Mouse (Mus musculus) stomach, postnatal 0 days (tissue): ENCODE data around the gene Mrpl45. TPM values are rescaled to one million over a fixed set of nuclear protein-coding genes. Genes with fewer than 3 reads are reported as not detected.
A peak's percentile ranks its signal among the peaks of the same experiment; 100 is the strongest.

Experiments used
- ATAC-seq: fragments of 200-750 bp; cut with Nextera tagmentation; 2 replicates; pipeline ENCODE4 v1.8.0; 2017; ENCODE audit not compliant: low FRiP score, low TSS enrichment
- DNase-seq: peaks from one replicate; pipeline ENCODE4 v3.0.0-alpha.2; 2016; ENCODE audit warnings: low spot score
- H3K27ac ChIP-seq: fragments of 300-500 bp; sonication (generic); replicated peaks from 2 replicates; pipeline ENCODE4 v1.5.1; 2014; ENCODE audit warnings: mild to moderate bottlenecking, control low read depth
- H3K27me3 ChIP-seq: fragments of 300-500 bp; sonication (generic); 2 replicates; pipeline ENCODE4 v1.6.1; 2014; ENCODE audit warnings: low read length; ENCODE audit not compliant: control insufficient read depth, insufficient read depth
- H3K36me3 ChIP-seq: fragments of 300-500 bp; sonication (generic); 2 replicates; pipeline ENCODE4 v1.6.1; 2014; ENCODE audit warnings: low read length, mixed read lengths; ENCODE audit not compliant: control insufficient read depth, insufficient read depth
- H3K4me1 ChIP-seq: fragments of 300-500 bp; sonication (generic); replicated peaks from 2 replicates; pipeline ENCODE4 v1.6.1; 2014; ENCODE audit warnings: antibody characterized with exemption; ENCODE audit not compliant: control insufficient read depth, insufficient read depth
- H3K4me2 ChIP-seq: fragments of 300-500 bp; sonication (generic); replicated peaks from 2 replicates; pipeline ENCODE4 v1.6.1; 2014; ENCODE audit warnings: low read depth, mild to moderate bottlenecking, control low read depth, moderate library complexity
- H3K4me3 ChIP-seq: fragments of 300-500 bp; sonication (generic); 2 replicates; pipeline ENCODE4 v1.5.1; 2014; ENCODE audit warnings: low read depth, low read length, control low read depth
- H3K9ac ChIP-seq: fragments of 300-500 bp; sonication (generic); 2 replicates; pipeline ENCODE4 v1.6.1; 2014; ENCODE audit warnings: mild to moderate bottlenecking, low read length, control low read depth, mixed read lengths
- H3K9me3 ChIP-seq: fragments of 300-500 bp; sonication (generic); 2 replicates; pipeline ENCODE4 v1.6.1; 2016; ENCODE audit warnings: low read length; ENCODE audit not compliant: control insufficient read depth
- CTCF ChIP-seq: IDR thresholded peaks from 2 replicates; pipeline ENCODE4 v1.5.1; 2016; ENCODE audit warnings: antibody characterized with exemption, low read depth, mild to moderate bottlenecking, moderate library complexity
- EP300 ChIP-seq: optimal IDR thresholded peaks from 2 replicates; pipeline ENCODE3; 2016; ENCODE audit warnings: antibody characterized with exemption
- WGBS: fragments of 180-500 bp; shearing (Covaris S2); extraction: QIAGEN DNeasy Blood & Tissue Kit; methylation state at CpG from one replicate; pipeline ENCODE4 v1.1.7; 2014; 5-methylcytosine and 5-hydroxymethylcytosine counted together
- polyA plus RNA-seq: library from polyadenylated mRNA; unstranded; fragments of >200 nt; fragmentation: Nextera tagmentation; extraction: Ambion mirVana; gene quantifications from 2 replicates; pipeline ENCODE4 v1.2.1, GENCODE M21; 2015

Mrpl45 gene
- polyA plus RNA-seq, 1 experiment from 2014 or later = 28.2 TPM

DNA sequence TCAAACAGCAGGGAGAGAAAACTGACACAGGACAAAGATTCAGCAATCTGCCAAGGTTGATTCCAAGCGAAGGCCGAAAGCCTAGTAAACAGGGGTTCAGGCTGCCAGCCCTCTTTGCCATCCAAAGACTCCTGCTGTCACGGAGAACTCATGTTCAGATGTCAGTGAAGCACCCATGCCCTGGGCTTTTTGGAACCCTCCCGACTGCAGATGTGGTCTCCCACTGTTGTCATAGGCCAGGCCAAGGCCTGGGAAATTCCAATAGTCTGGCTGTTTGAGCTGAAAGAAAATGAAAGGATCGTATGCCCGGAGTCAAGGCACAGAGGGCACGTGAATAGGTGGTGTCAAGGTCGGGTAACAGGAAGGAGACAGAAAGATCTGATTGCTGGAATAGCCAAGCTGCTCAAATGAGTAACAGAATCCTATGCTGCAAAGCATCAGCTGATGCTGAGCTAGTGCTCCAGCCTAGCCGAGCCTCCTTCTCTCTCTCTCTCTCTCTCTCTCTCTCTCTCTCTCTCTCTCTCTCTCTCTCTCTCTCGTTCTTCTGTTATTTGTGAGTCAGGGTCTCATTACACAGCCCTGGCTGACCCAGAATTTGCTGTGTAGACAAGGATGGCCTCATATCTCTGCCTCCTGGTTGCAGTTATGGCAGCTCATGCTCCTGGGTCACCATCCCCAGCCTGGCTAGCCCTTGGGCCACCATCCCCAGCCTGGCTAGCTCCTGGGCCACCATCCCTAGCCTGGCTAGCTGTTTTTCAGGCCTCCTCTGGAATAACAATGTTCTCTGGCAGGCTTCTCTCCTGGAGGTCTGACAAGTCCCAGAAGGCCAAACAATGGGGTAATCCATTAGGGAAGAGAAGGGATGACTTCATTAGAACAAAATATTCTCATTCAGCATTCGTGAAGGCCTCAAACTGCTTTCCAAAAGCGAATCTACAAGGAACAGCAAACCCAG, 26.0 kb upstream of the Mrpl45 start:
- H3K4me2 ChIP-seq = no peak overlapping the region
- no peak overlapping the region for H3K4me3 ChIP-seq
- no peaks in the 10 kb centered on the region for H3K4me1 ChIP-seq
- DNase-seq = no peak
- 53% methylated on average over 12 of the region's 12 CpGs for WGBS
- no peaks in the 10 kb centered on the region for H3K36me3 ChIP-seq
- H3K27me3 ChIP-seq = no peaks in the 10 kb centered on the region
- no peak for TF ChIP-seq EP300
- TF ChIP-seq CTCF = no peak
- H3K9me3 ChIP-seq = no peaks in the 10 kb centered on the region
- H3K27ac ChIP-seq = peak overlapping the region; percentile 77
- H3K9ac ChIP-seq = no peak overlapping the region
- ATAC-seq = peak; percentile 81

DNA sequence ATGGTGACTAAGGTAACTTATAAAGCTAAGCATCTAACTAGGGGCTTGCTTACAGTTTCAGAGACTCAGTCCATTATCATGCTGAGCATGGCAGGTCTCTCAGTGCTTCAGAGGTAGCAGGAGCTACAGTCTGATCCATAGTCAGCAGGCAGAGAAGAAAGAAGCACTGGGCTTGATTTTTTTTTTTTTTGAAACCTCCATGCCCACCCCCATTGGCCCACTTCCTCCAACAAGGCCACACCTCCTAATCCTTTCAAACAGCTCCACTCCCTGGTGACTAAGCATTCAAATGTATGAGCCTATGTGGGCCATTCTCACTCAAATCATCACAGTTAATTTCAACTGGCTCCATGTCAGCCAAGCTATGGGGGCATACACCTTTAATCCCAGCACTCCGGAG, 22.8 kb upstream of the Mrpl45 start:
- no peaks in the 10 kb centered on the region for H3K27me3 ChIP-seq
- no peak overlapping the region for H3K4me2 ChIP-seq
- H3K4me1 ChIP-seq = no peaks in the 10 kb centered on the region
- DNase-seq = no peak
- WGBS = 89% methylated on average over 1 of the region's 1 CpGs
- no peak for TF ChIP-seq EP300
- no peak for ATAC-seq
- H3K36me3 ChIP-seq = no peaks in the 10 kb centered on the region
- H3K27ac ChIP-seq = no peak overlapping the region
- no peak overlapping the region for H3K4me3 ChIP-seq
- no peak overlapping the region for H3K9ac ChIP-seq
- no peaks in the 10 kb centered on the region for H3K9me3 ChIP-seq

DNA sequence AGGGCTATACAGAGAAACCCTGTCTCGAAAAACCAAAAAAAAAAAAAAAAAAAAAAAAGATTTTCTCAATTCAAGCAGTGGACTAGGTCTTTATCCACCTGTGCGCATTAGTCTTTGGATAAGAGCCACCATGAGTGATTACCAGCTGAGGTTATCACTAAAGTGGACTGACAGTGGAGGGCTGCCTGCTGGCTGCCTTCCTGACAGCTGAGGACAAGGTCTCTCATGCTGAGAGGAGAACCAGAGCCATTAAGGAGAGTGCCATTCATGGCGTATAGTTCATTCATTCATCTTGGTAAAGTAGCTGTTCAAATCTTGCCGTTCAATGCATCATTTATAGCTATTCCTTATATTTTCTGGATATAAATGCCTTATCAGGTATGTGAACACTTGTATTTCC, 19.0 kb upstream of the Mrpl45 start:
- Histone ChIP-seq H3K4me2 (no peak overlapping the region), H3K9me3 (no peaks in the 10 kb centered on the region), H3K4me3 (no peak overlapping the region), H3K36me3 (no peaks in the 10 kb centered on the region), H3K9ac (no peak overlapping the region), H3K27ac (no peak overlapping the region), H3K27me3 (no peaks in the 10 kb centered on the region), H3K4me1 (no peaks in the 10 kb centered on the region)
- 87% methylated on average over 3 of the region's 4 CpGs for WGBS
- ATAC-seq = no peak
- no peak for DNase-seq
- no peak for TF ChIP-seq EP300
- no peak for TF ChIP-seq CTCF

GRCm38 (mm10) chr11:97299939-97300338, 15.6 kb upstream of the Mrpl45 start:
- ATAC-seq (no peak), DNase-seq (no peak)
- no peaks in the 10 kb centered on the region for H3K36me3 ChIP-seq
- TF ChIP-seq CTCF (no peak), EP300 (no peak)
- no peak overlapping the region for H3K9ac ChIP-seq
- peaks cover 7% of the 10 kb centered on the region for H3K4me1 ChIP-seq
- no peak overlapping the region for H3K4me2 ChIP-seq
- no peaks in the 10 kb centered on the region for H3K9me3 ChIP-seq
- no peak overlapping the region for H3K27ac ChIP-seq
- no peaks in the 10 kb centered on the region for H3K27me3 ChIP-seq
- no peak overlapping the region for H3K4me3 ChIP-seq
- 86% methylated on average over 2 of the region's 2 CpGs for WGBS

GRCm38 (mm10) chr11:97301406-97301805, 14.1 kb upstream of the Mrpl45 start:
- Histone ChIP-seq H3K4me1 (peaks cover 7% of the 10 kb centered on the region), H3K4me3 (no peak overlapping the region), H3K9me3 (no peaks in the 10 kb centered on the region), H3K27me3 (no peaks in the 10 kb centered on the region), H3K4me2 (no peak overlapping the region), H3K9ac (no peak overlapping the region), H3K27ac (peak overlapping the region; percentile 94; the same call in 1 of the 2 replicates), H3K36me3 (no peaks in the 10 kb centered on the region)
- WGBS = 86% methylated on average over 16 of the region's 16 CpGs
- DNase-seq (no peak), ATAC-seq (no peak)
- no peak for TF ChIP-seq EP300
- no peak for TF ChIP-seq CTCF

DNA sequence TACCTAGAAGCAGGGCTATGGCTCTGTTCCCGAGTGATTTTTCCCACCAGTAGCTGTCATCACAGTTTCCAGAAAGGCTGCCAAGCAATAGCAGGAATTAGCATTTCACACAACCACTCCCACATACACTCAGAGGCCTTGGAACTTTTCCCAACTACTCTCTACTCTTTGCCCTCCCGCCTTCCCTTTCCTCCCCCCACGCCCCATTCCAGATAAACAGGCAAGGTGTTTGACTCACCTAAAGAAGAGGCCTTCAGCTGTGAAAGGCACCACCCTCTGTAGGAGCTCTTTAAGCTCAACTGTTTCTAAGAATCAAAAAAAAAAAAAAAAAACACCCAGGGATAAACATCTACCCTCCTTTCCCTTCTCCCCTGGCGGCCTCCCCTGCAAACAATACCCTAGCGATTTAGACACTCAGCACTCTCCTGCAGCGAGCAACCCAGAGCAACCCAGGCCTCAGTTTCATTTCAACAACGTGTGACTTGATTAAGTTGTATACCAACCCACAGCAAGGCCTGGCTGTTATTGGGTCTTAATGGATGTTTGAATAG, 13.2 kb upstream of the Mrpl45 start:
- DNase-seq (peak; percentile 86), ATAC-seq (peak; percentile 93)
- Histone ChIP-seq H3K4me1 (peaks cover 7% of the 10 kb centered on the region), H3K27me3 (no peaks in the 10 kb centered on the region), H3K4me2 (0 out of 2 replicates have a peak overlapping the region, but pooled peaks have one; percentile 14), H3K36me3 (no peaks in the 10 kb centered on the region), H3K9me3 (no peaks in the 10 kb centered on the region), H3K9ac (0 out of 2 replicates have a peak overlapping the region, but pooled peaks have one; percentile 31), H3K27ac (peak overlapping the region; percentile 94), H3K4me3 (no peak overlapping the region)
- no peak; the same call in 1 of the 2 replicates for TF ChIP-seq CTCF
- TF ChIP-seq EP300 = peak; percentile 92
- WGBS = 4% methylated on average over 7 of the region's 7 CpGs
